Mouse (Mus musculus): ENCODE measurements at regions not wholly inside any gene's neighbourhood (a gene's known extent, or its start where the extent isn't known, plus 50 kb on each side); places are given as distances from the start of the nearest gene placed in this dataset.

DNA sequence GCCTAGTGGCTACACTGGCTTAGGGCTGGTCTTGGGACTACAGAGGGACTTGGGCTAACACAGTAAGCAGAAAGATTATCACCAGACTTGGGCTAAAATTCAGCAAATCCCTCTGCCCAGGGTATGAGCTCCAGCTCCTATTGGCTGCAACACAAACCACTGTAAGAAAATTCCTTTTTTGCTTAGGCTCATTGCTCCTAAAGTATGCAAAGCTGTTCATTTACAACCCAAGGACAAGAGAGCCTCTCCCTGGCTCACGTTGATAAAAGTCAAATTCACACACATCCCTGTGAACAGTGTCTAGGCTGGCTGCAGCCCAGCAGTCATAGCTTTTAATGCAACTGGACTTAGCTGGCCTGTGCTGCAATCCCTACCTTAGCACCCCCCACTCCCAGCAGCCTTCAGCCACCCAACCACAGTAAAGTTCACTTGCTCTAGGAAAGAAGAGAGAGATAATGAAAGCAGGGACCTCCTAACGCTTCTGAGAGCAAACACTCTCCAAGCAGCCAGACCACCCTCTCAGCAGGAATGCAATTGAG, 247.6 kb downstream of the Tgfb2 start:
- Histone ChIP-seq H3K27me3 (ENCODE audit: insufficient read depth, low read length) (no peaks in the 10 kb centered on the region), H3K9ac (no peak overlapping the region), H3K27ac (ENCODE audit: low read depth) (no peak overlapping the region; the same call in 1 of the 2 replicates), H3K36me3 (ENCODE audit: insufficient read depth) (no peaks in the 10 kb centered on the region), H3K4me2 (no peak overlapping the region), H3K9me3 (ENCODE audit: low read depth, low read length) (no peaks in the 10 kb centered on the region; the same call in 1 of the 2 replicates), H3K4me1 (ENCODE audit: insufficient read depth) (no peaks in the 10 kb centered on the region), H3K4me3 (ENCODE audit: low read depth, low read length) (no peak overlapping the region)
- TF ChIP-seq CTCF (IDR thresholded peaks at IDR 0.05; ENCODE audit: low read depth): no peak
- no peak for ATAC-seq (ENCODE audit: insufficient read depth)
- WGBS: 13% methylated on average over 2 of the region's 2 CpGs
- DNase-seq: peak; percentile 28

DNA sequence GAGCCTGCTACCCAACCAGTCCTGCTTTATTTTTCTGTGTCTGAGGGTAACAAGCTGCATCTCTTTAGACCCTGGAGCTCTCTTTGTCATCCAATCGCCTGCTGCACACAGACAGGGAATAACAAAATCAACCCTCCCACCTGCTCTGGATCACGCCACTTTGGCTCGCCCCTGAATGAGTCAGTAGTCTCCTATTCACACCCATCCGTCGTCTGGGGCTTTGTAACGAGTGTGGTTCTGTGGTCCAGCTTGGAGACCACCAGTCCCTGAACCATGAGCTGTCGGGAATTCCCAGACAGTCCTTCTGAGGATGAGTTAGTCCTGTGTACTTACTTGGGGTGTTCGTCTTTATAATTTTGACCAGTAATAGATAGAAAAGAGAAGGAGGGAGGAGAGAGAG, 248.7 kb downstream of the Tgfb2 start:
- H3K36me3 ChIP-seq (ENCODE audit: insufficient read depth): no peaks in the 10 kb centered on the region
- H3K4me3 ChIP-seq (ENCODE audit: low read depth, low read length): no peak overlapping the region
- ATAC-seq (ENCODE audit: insufficient read depth): no peak
- no peaks in the 10 kb centered on the region; the same call in 1 of the 2 replicates for H3K9me3 ChIP-seq (ENCODE audit: low read depth, low read length)
- H3K9ac ChIP-seq: no peak overlapping the region
- TF ChIP-seq CTCF (IDR thresholded peaks at IDR 0.05; ENCODE audit: low read depth): no peak
- H3K4me2 ChIP-seq: no peak overlapping the region
- DNase-seq: no peak
- H3K27me3 ChIP-seq (ENCODE audit: insufficient read depth, low read length): no peaks in the 10 kb centered on the region
- 87% methylated on average over 8 of the region's 8 CpGs for WGBS
- H3K4me1 ChIP-seq (ENCODE audit: insufficient read depth): no peaks in the 10 kb centered on the region
- H3K27ac ChIP-seq (ENCODE audit: low read depth): no peak overlapping the region

DNA sequence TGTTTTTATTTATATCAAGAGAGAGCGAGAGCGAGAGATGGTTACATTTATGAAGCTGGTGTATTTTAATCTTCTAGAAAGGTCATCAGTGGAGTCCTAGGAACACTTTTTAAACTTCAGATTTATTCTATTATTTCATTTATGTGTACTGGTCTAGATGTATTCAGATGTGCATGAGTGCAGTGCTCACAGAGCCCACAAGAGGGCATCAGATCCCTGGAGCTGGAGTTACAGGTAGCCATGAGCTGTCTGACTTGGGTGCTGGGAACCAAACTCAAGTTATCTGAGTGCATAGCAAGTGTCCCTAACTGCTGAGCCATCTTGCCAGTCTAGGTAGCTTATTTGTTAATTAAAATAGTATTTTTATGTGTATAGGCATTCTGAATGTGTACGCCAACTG, 249.7 kb downstream of the Tgfb2 start:
- Histone ChIP-seq H3K27ac (ENCODE audit: low read depth) (no peak overlapping the region), H3K27me3 (ENCODE audit: insufficient read depth, low read length) (no peaks in the 10 kb centered on the region), H3K4me1 (ENCODE audit: insufficient read depth) (no peaks in the 10 kb centered on the region), H3K9ac (no peak overlapping the region), H3K36me3 (ENCODE audit: insufficient read depth) (no peaks in the 10 kb centered on the region), H3K9me3 (ENCODE audit: low read depth, low read length) (no peaks in the 10 kb centered on the region; the same call in 1 of the 2 replicates), H3K4me3 (ENCODE audit: low read depth, low read length) (no peak overlapping the region), H3K4me2 (no peak overlapping the region)
- DNase-seq (peak; percentile 48), ATAC-seq (ENCODE audit: insufficient read depth) (no peak)
- 97% methylated on average over 3 of the region's 3 CpGs for WGBS
- peak; percentile 59 for TF ChIP-seq CTCF (IDR thresholded peaks at IDR 0.05; ENCODE audit: low read depth)

DNA sequence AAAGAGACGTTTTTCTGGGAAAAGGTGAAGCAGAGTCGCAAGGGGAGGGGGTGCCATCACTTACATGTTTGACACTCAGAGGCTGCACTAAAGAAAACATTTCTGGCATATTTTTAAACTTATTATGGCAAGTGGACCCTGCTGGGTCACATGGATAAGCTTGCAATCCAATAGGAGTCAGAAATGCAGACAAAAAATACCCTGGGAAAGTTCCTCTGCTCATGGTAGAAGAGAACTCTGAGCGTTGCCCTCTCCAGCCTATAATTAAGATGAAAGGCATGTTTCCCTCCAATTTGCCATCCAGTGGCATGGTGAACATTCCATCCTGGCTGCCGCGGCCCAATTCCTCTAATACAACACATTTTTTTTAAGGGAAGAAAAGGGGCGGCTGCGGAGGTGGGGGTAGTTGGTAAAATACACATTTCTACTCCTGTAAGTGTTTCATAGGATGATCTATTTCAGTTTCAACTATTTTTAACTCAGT, 250.6 kb downstream of the Tgfb2 start:
- Histone ChIP-seq H3K9me3 (ENCODE audit: low read depth, low read length) (no peaks in the 10 kb centered on the region; the same call in 1 of the 2 replicates), H3K9ac (no peak overlapping the region), H3K4me1 (ENCODE audit: insufficient read depth) (0 out of 2 replicates have a peak, but pooled peaks cover 3% of the 10 kb centered on the region), H3K4me2 (no peak overlapping the region), H3K4me3 (ENCODE audit: low read depth, low read length) (no peak overlapping the region), H3K36me3 (ENCODE audit: insufficient read depth) (no peaks in the 10 kb centered on the region), H3K27ac (ENCODE audit: low read depth) (no peak overlapping the region), H3K27me3 (ENCODE audit: insufficient read depth, low read length) (no peaks in the 10 kb centered on the region)
- no peak for TF ChIP-seq CTCF (IDR thresholded peaks at IDR 0.05; ENCODE audit: low read depth)
- DNase-seq: no peak
- 52% methylated on average over 7 of the region's 7 CpGs for whole genome bisulfite sequencing
- no peak for ATAC-seq (ENCODE audit: insufficient read depth)

DNA sequence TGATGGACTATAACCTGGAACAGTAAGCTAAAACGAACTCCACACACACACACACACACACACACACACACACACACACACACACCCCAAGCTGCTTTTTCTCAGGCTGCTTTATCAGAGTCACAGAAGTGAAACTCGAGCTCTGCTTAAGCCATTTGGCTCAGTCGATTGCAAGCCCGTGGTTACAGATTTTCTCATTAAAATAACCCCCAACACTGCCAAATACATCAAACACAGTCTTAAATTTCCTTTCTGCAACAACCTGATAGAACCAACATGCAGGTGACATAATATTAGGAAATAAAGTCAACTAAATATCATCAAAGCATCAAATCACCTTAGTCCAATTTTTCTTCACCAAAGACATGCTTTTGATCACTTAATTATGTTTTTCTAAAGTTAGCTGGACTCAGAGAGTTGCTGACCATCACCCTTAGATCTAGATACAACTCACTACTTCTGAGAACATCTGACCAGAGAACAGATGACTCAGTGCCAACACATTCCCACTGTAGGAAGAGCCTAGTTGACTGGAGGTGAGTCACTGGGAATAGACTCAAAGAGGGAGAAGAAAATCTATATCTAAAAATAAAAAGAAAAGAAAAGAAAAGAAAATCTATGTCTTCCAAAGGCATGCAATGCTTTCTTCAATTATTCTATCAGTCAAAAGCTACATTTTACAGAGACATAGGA, 251.2 kb downstream of the Tgfb2 start:
- Histone ChIP-seq H3K9ac (no peak overlapping the region), H3K4me1 (ENCODE audit: insufficient read depth) (0 out of 2 replicates have a peak, but pooled peaks cover 3% of the 10 kb centered on the region), H3K9me3 (ENCODE audit: low read depth, low read length) (no peaks in the 10 kb centered on the region; the same call in 1 of the 2 replicates), H3K36me3 (ENCODE audit: insufficient read depth) (no peaks in the 10 kb centered on the region), H3K27me3 (ENCODE audit: insufficient read depth, low read length) (no peaks in the 10 kb centered on the region), H3K4me3 (ENCODE audit: low read depth, low read length) (no peak overlapping the region), H3K27ac (ENCODE audit: low read depth) (no peak overlapping the region), H3K4me2 (no peak overlapping the region)
- DNase-seq (no peak), ATAC-seq (ENCODE audit: insufficient read depth) (no peak)
- 38% methylated on average over 4 of the region's 4 CpGs for WGBS
- TF ChIP-seq CTCF (IDR thresholded peaks at IDR 0.05; ENCODE audit: low read depth): no peak

DNA sequence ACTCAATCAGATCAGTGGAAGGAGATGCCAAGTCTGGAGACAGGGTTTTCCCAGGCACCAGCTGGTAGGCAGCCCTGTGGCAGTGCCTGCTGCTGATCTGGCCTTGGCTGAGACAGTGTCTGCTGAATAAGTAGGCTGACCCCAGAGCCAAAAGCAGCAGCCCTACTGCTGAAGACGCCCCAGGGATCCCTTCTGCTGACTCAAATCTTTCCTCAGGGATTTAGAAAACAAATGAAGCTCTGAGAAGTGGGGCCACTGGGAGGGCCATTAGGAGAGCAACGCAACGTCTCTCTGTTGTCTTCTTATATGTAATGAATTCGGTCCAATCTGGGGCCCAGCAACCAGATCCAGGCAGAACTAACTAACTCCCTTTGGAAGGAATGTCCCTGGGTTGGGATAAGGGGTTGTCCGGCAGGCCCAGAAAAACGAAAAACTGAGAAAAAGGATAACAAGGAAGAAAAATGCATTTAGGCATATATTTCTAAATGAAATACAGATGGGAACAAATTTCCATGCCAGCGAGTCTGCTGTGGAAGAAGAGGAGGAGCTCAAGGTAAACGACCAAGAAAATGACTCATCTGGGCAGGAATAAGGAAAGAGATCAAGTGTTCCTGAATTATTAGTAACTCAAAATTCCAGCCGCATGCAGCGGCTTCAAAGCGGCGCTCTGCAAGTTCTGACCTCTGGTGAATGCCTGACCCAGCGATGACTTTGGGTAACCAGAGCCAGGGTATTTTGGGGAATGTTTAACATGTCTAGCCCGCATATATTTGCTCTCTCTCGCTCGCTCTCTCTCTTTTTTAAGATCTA, 256.7 kb downstream of the Tgfb2 start:
- Histone ChIP-seq H3K9me3 (ENCODE audit: low read depth, low read length) (no peaks in the 10 kb centered on the region), H3K27me3 (ENCODE audit: insufficient read depth, low read length) (no peaks in the 10 kb centered on the region), H3K36me3 (ENCODE audit: insufficient read depth) (no peaks in the 10 kb centered on the region), H3K27ac (ENCODE audit: low read depth) (peak overlapping the region; percentile 76), H3K4me3 (ENCODE audit: low read depth, low read length) (no peak overlapping the region), H3K4me1 (ENCODE audit: insufficient read depth) (peaks cover 6% of the 10 kb centered on the region; the same call in 1 of the 2 replicates), H3K9ac (no peak overlapping the region), H3K4me2 (no peak overlapping the region)
- WGBS: 26% methylated on average over 16 of the region's 16 CpGs
- no peak for TF ChIP-seq CTCF (IDR thresholded peaks at IDR 0.05; ENCODE audit: low read depth)
- ATAC-seq (ENCODE audit: insufficient read depth) (no peak), DNase-seq (peak; percentile 63)

DNA sequence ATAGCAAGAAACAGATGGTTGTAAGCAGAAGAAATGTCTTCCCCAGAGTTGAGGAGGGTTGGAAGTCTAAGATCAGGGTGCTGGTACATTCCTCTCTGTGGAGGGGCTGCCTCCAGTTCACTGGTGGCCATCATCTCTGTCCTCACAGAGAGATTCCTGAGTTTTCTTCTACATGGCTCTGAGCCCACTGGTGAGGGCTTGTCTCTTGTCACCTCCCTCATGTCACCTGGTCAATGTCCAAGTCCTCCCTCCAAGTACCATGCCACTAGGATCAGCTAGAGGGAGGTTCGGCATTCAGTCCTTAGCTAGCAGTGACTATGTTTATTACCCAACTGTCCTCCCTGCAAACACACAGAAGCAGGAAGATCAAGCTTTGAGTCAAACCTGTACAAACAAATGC, 258.3 kb downstream of the Tgfb2 start:
- Histone ChIP-seq H3K4me1 (ENCODE audit: insufficient read depth) (peaks cover 6% of the 10 kb centered on the region; the same call in 1 of the 2 replicates), H3K27ac (ENCODE audit: low read depth) (no peak overlapping the region), H3K27me3 (ENCODE audit: insufficient read depth, low read length) (no peaks in the 10 kb centered on the region), H3K4me3 (ENCODE audit: low read depth, low read length) (no peak overlapping the region), H3K4me2 (no peak overlapping the region), H3K9ac (no peak overlapping the region), H3K9me3 (ENCODE audit: low read depth, low read length) (no peaks in the 10 kb centered on the region), H3K36me3 (ENCODE audit: insufficient read depth) (no peaks in the 10 kb centered on the region)
- WGBS: 40% methylated on average over 1 of the region's 1 CpGs
- ATAC-seq (ENCODE audit: insufficient read depth) (no peak), DNase-seq (no peak)
- TF ChIP-seq CTCF (IDR thresholded peaks at IDR 0.05; ENCODE audit: low read depth): no peak

All from lung, embryonic 14.5 days (tissue).